Mouse (Mus musculus) testis, adult 2 months (tissue): ENCODE data around the gene Wdr47. TPM values are rescaled to one million over a fixed set of nuclear protein-coding genes. Genes with fewer than 3 reads are reported as not detected.

Source experiments
- H3K27ac ChIP-seq: fragments of 200-500 bp; 2 replicates; pipeline ENCODE4 v1.5.1; 2012; ENCODE audit warnings: low read depth, low read length; ENCODE audit not compliant: control insufficient read depth, insufficient read depth
- H3K27me3 ChIP-seq: fragments of 200-500 bp; 2 replicates; pipeline ENCODE4 v1.6.1; 2012; ENCODE audit warnings: mild to moderate bottlenecking, low read length, moderate library complexity; ENCODE audit not compliant: control insufficient read depth, insufficient read depth
- H3K36me3 ChIP-seq: fragments of 200-500 bp; 2 replicates; pipeline ENCODE4 v1.6.1; 2012; ENCODE audit warnings: mild to moderate bottlenecking, low read length; ENCODE audit not compliant: control insufficient read depth, insufficient read depth
- H3K4me1 ChIP-seq: fragments of 200-500 bp; 2 replicates; pipeline ENCODE4 v1.6.1; 2012; ENCODE audit warnings: low read length; ENCODE audit not compliant: control insufficient read depth, insufficient read depth
- H3K4me3 ChIP-seq: fragments of 200-500 bp; 2 replicates; pipeline ENCODE4 v1.5.1; 2012; ENCODE audit warnings: low read depth, mild to moderate bottlenecking, low read length, moderate library complexity, mixed read lengths; ENCODE audit not compliant: control insufficient read depth
- CTCF ChIP-seq: fragments of 200-500 bp; IDR thresholded peaks from 2 replicates; pipeline ENCODE4 v1.5.1; 2012; ENCODE audit warnings: low read depth, mild to moderate bottlenecking, inconsistent platforms, low read length, moderate library complexity; ENCODE audit not compliant: control insufficient read depth, insufficient read depth, insufficient replicate concordance
- POLR2A ChIP-seq: fragments of 200-500 bp; IDR thresholded peaks from 2 replicates; pipeline ENCODE4 v1.6.1; 2012; ENCODE audit warnings: low read depth, mild to moderate bottlenecking, inconsistent platforms, low read length, moderate library complexity; ENCODE audit not compliant: control insufficient read depth
- polyA plus RNA-seq: library from polyadenylated mRNA; depleted of rRNA; stranded (reverse); fragments of >200 nt; gene quantifications from 2 replicates; pipeline ENCODE4 v1.2.3, GENCODE M21; 2012

Gene Wdr47
- polyA plus RNA-seq, 1 experiment = 14.3 TPM

DNA sequence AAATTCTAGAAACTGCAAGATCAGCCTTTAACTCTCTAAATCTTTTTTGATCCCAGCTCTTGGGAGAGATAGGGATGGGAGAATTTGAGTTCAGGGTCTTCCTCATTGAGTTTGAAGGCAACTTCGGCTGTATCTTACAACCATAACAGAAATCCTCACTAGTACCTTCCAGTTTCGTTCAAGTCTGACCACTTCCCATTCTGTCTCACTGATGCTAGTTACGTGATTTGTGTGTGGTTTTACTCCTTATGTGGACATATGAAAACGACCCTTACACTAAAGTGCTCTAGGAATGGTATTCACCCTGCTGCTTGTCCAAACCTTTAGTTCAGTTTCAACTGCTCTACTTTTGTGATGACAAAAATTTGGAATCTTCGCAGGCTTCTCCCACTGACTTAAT lies 17.1 kb upstream of the Wdr47 start:
- H3K36me3 ChIP-seq = no peaks in the 10 kb centered on the region
- no peaks in the 10 kb centered on the region for H3K27me3 ChIP-seq
- H3K4me3 ChIP-seq = peak overlapping the region; percentile 83; the same call in 1 of the 2 replicates
- TF ChIP-seq CTCF (no peak), POLR2A (no peak)
- no peak overlapping the region for H3K27ac ChIP-seq
- H3K4me1 ChIP-seq = peaks cover 3% of the 10 kb centered on the region

DNA sequence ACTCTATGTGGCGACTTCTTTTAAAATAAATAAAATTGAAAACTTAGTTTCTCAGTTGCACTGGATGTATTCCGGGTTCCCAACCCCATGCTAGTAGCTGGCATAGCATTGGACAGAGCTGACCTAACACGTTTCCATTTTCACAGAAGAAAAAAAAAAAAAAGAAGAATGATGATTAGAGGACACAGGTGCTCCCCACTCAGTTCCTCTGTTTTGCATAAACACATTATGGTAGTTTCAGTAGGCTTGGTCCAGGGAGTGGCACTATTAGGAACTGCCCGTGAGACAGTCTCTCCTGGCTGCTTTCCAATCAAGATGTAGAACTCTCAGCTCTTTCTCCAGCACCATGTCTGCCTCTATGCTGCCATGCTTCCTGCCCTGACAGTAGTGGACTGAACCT lies 6.5 kb upstream of the Wdr47 start:
- no peaks in the 10 kb centered on the region for H3K36me3 ChIP-seq
- TF ChIP-seq POLR2A = no peak
- no peak for TF ChIP-seq CTCF
- H3K4me1 ChIP-seq = no peaks in the 10 kb centered on the region
- H3K27me3 ChIP-seq = no peaks in the 10 kb centered on the region
- H3K27ac ChIP-seq = no peak overlapping the region
- no peak overlapping the region for H3K4me3 ChIP-seq

DNA sequence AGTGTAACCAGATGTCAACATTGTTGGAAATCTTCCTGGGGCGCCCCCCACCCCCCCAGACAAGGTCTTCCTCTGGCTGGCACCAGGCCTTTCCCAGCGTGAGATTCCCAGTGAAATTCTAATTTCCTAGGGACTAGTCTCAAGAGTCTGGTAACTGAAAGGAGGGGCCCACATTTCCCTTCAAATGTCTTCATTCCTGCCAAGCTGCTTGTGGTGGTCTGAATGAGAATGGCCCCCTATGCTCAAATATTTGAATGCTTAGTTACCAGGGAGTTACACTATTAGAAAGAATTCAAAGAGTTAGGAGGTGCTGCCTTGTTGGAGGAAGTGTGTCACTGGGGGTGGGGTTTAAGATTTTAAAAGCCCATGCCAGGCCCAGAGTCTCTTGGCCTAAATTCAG lies 2.6 kb upstream of the Wdr47 start:
- Histone ChIP-seq H3K4me3 (no peak overlapping the region), H3K27me3 (no peaks in the 10 kb centered on the region), H3K4me1 (no peaks in the 10 kb centered on the region), H3K27ac (no peak overlapping the region), H3K36me3 (no peaks in the 10 kb centered on the region)
- no peak for TF ChIP-seq CTCF

DNA sequence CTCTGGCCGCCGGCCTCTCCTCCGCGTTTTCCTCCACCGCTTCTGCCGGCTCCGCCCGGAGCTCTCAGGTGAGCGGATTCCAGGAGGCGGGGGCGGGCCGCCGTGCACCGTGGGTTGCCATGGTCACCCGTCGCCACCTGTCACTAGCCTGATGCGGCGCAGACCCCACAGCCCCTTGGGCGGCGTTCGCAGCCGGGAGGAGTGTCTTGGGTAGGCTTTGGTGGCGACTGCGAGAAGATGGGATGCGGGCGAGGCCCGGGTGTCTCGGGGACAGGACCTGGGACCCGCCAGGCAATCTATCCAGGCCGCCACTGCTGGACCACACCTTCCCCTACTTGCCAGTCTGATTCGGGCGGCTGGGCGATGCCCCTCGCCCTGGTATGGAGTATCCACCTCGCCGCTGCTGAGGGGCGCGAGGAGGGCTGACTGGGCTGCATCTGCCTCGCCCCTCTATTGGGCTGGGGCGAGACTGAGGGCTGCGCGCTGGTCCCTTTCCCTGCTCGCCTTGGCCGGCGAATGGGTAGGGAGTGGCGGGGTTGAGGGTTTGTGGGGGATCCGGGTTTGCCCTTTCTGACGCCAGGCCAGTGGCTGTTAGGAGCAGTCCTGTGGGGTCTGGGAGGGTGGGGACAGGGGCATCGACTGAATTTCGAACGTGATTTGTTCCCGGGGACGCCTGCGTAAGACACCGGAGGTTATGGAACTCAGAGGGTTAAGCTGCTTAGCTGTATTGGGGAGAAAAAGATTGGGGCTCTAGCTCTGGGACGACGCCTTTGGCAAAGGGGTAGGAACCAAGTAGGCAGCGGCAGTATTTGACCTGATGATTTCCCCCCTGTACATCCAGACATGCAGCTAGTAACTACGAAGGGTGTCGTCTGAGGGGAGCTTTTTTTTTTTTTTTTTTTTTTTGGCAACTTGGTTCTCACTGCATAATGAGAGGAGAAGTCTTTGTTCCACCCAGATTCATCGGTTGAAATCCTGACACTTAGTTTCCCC lies 747 bp downstream of the Wdr47 start:
- H3K4me1 ChIP-seq = no peaks in the 10 kb centered on the region
- H3K4me3 ChIP-seq = peak overlapping the region; percentile 84
- no peak for TF ChIP-seq POLR2A
- TF ChIP-seq CTCF = no peak
- H3K36me3 ChIP-seq = no peaks in the 10 kb centered on the region
- peak overlapping the region; percentile 50 for H3K27ac ChIP-seq
- no peaks in the 10 kb centered on the region for H3K27me3 ChIP-seq

DNA sequence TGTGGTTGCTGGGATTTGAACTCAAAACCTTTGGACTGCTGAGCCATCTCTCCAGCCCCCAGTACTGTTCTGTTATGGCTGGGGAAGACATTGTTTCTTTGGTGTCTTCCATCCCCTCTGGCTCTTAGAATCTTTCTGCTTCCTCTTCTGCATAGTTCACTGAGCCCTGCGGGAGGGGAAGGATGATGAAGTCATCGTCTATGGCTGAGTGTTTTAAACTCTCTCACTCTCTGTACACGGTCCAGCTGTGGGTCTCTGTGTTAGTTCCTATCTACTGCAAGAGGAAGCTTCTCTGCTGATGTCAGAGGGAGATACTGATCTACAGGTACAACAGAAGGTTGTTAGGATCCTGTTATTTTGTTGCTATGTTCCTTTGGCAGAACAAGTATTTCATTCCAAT lies 17.8 kb downstream of the Wdr47 start:
- H3K4me1 ChIP-seq = no peaks in the 10 kb centered on the region

DNA sequence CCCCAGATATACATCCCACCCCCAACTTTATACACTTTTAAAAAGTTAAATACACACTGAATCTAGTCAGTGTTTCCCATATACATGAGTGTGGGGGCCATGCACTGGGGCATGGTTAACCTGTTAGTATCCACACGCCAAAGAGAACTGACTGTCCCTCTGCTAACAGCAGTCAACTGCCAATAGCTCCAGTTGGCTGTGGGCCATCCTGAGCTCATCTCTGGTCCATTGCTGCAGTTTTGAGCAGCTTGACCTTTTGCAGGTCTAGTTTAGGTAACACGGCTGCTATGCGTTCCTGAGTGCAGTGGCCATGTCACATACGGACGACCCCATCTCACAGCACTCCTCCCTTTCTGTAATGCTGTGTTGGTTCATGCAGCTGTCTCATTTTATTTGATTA lies 43.7 kb downstream of the Wdr47 start:
- TF ChIP-seq POLR2A = no peak
- no peak for TF ChIP-seq CTCF
- H3K4me3 ChIP-seq = no peak overlapping the region
- no peaks in the 10 kb centered on the region for H3K36me3 ChIP-seq
- no peaks in the 10 kb centered on the region for H3K4me1 ChIP-seq
- H3K27me3 ChIP-seq = no peaks in the 10 kb centered on the region
- no peak overlapping the region for H3K27ac ChIP-seq

More for the DNA sequence above, 17.8 kb downstream of the Wdr47 start:
- TF ChIP-seq CTCF = no peak
- TF ChIP-seq POLR2A = no peak
- Histone ChIP-seq H3K36me3 (no peaks in the 10 kb centered on the region; the same call in 1 of the 2 replicates), H3K27me3 (no peaks in the 10 kb centered on the region), H3K4me3 (peak overlapping the region; percentile 44), H3K27ac (no peak overlapping the region)

DNA sequence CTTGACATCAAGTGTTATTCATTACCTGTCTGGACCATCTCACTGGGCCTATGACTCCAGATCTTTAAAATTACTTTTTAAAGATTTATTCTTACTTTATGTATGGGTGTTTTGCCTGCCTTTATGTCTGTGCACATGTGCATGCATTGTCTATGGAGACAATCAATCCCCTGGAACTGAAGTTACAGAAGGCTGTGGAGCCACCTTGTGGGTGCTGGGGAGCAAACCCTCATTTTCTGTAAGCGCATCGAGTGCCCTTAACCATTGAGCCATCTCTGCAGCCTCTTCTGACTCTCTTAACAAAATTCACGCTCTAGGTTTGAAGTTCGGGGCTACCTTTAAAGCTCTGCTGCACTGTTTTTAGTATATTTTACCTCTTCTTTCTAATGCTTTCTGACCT lies 48.3 kb downstream of the Wdr47 start:
- no peaks in the 10 kb centered on the region for H3K4me1 ChIP-seq
- no peak overlapping the region for H3K27ac ChIP-seq
- no peak overlapping the region for H3K4me3 ChIP-seq
- TF ChIP-seq CTCF (no peak), POLR2A (no peak)
- no peaks in the 10 kb centered on the region for H3K36me3 ChIP-seq
- no peaks in the 10 kb centered on the region for H3K27me3 ChIP-seq
